Mouse (Mus musculus) bone marrow macrophage, adult 2 months (primary cell): ENCODE results near the gene Aldh3a2.

Source experiments
- CTCF ChIP-seq: IDR thresholded peaks from 2 replicates; pipeline ENCODE4 v1.5.1; 2012; ENCODE audit warnings: low read depth, mild to moderate bottlenecking, low read length, moderate library complexity
- POLR2A ChIP-seq: IDR thresholded peaks from 2 replicates; pipeline ENCODE4 v1.6.1; 2012; ENCODE audit warnings: mild to moderate bottlenecking, low read depth, low read length, borderline replicate concordance

GRCm38 (mm10) chr11:61234174-61234573 is 33.1 kb downstream of the Aldh3a2 start:
- TF ChIP-seq CTCF (no peak), POLR2A (no peak)
